Mouse (Mus musculus) MEL (cell line): Measurements from ENCODE around the gene Dync1li2. TPM values are rescaled to one million over a fixed set of nuclear protein-coding genes. Genes with fewer than 3 reads are reported as not detected.

Source experiments
- DNase-seq: peaks from one replicate; pipeline ENCODE4 v3.0.0; 2011; ENCODE audit warnings: low read depth, low spot score
- H3K27ac ChIP-seq: 2 replicates; pipeline ENCODE4 v1.5.1; 2012; ENCODE audit warnings: low read depth, mild to moderate bottlenecking, control low read depth, low read length, moderate library complexity; ENCODE audit not compliant: control insufficient read depth
- H3K27me3 ChIP-seq, 2 experiments: fragments of 150-350 bp in 1 of 2; sonication (generic) in 1 of 2; 2 replicates each; pipeline ENCODE4 v1.6.1; 2012; ENCODE audit warnings: low read length in 2 of 2, mild to moderate bottlenecking in 2 of 2, improper control_type of control experiment in 1 of 2, moderate library complexity in 1 of 2; ENCODE audit not compliant: insufficient read depth in 2 of 2, control insufficient read depth in 1 of 2
- H3K36me3 ChIP-seq, 2 experiments: 2 replicates each; pipeline ENCODE4 v1.6.1; 2012 to 2014; ENCODE audit warnings: low read length in 2 of 2, improper control_type of control experiment in 1 of 2, inconsistent platforms in 1 of 2, mild to moderate bottlenecking in 1 of 2; ENCODE audit not compliant: insufficient read depth in 2 of 2, control insufficient read depth in 1 of 2
- H3K4me1 ChIP-seq, 2 experiments: fragments of 150-350 bp in 1 of 2; sonication (generic) in 1 of 2; 2 replicates each; pipeline ENCODE4 v1.6.1; 2012; ENCODE audit warnings: low read length in 2 of 2, improper control_type of control experiment in 1 of 2, mild to moderate bottlenecking in 1 of 2; ENCODE audit not compliant: insufficient read depth in 2 of 2, control insufficient read depth in 1 of 2
- H3K4me3 ChIP-seq, 2 experiments: fragments of 150-350 bp in 1 of 2; sonication (generic) in 1 of 2; 2 replicates each; pipeline ENCODE4 v1.5.1; 2012; ENCODE audit warnings: low read depth in 2 of 2, low read length in 2 of 2, mild to moderate bottlenecking in 2 of 2, moderate library complexity in 2 of 2, control low read depth in 1 of 2, improper control_type of control experiment in 1 of 2; ENCODE audit not compliant: control insufficient read depth in 1 of 2, insufficient read depth in 1 of 2
- H3K79me2 ChIP-seq: 2 replicates; pipeline ENCODE4 v1.6.1; 2012; ENCODE audit warnings: mild to moderate bottlenecking, low read length, moderate library complexity; ENCODE audit not compliant: control insufficient read depth, poor library complexity, insufficient read depth
- H3K9ac ChIP-seq: 2 replicates; pipeline ENCODE4 v1.6.1; 2012; ENCODE audit warnings: low read depth, mild to moderate bottlenecking, control low read depth, low read length, moderate library complexity; ENCODE audit not compliant: control insufficient read depth, poor library complexity, severe bottlenecking
- H3K9me3 ChIP-seq: fragments of 150-350 bp; sonication (generic); replicated peaks from 2 replicates; pipeline ENCODE4 v1.6.1; 2012; ENCODE audit warnings: mild to moderate bottlenecking, low read length, improper control_type of control experiment, moderate library complexity; ENCODE audit not compliant: insufficient read depth
- BHLHE40 ChIP-seq: IDR thresholded peaks from 2 replicates; pipeline ENCODE4 v1.6.1; 2012; ENCODE audit warnings: low read depth, mild to moderate bottlenecking, inconsistent platforms, low read length, improper control_type of control experiment, borderline replicate concordance
- CHD1 ChIP-seq: IDR thresholded peaks from 2 replicates; pipeline ENCODE4 v1.6.1; 2012; ENCODE audit warnings: low read depth, mild to moderate bottlenecking, inconsistent platforms, low read length, improper control_type of control experiment
- CTCF ChIP-seq, 3 experiments: IDR thresholded peaks in 2 of 3; conservative IDR thresholded peaks in 1 of 3; 2 replicates each; pipeline ENCODE4 v1.5.1; 2011 to 2012; ENCODE audit warnings: low read length in 3 of 3, low read depth in 2 of 3, mild to moderate bottlenecking in 2 of 3, improper control_type of control experiment in 1 of 3, inconsistent platforms in 1 of 3, mixed read lengths in 1 of 3, moderate library complexity in 1 of 3; ENCODE audit not compliant: control insufficient read depth in 1 of 3, insufficient read depth in 1 of 3, poor library complexity in 1 of 3, severe bottlenecking in 1 of 3
- ELF1 ChIP-seq: IDR thresholded peaks from 2 replicates; pipeline ENCODE4 v1.6.1; 2014; ENCODE audit warnings: low read depth, mild to moderate bottlenecking, inconsistent platforms, low read length, improper control_type of control experiment, moderate library complexity
- HCFC1 ChIP-seq: IDR thresholded peaks from 2 replicates; pipeline ENCODE4 v1.6.1; 2012; ENCODE audit warnings: low read depth, mild to moderate bottlenecking, inconsistent platforms, low read length, improper control_type of control experiment, moderate library complexity
- JUND ChIP-seq: IDR thresholded peaks from 2 replicates; pipeline ENCODE4 v1.6.1; 2011; ENCODE audit warnings: low read depth, mild to moderate bottlenecking, improper control_type of control experiment, low read length
- MAX ChIP-seq: IDR thresholded peaks from 2 replicates; pipeline ENCODE4 v1.6.1; 2011; ENCODE audit warnings: low read length, improper control_type of control experiment
- MEF2A ChIP-seq: IDR thresholded peaks from 2 replicates; pipeline ENCODE4 v1.6.1; 2014; ENCODE audit warnings: low read depth, mild to moderate bottlenecking, inconsistent platforms, low read length, improper control_type of control experiment; ENCODE audit not compliant: poor library complexity, insufficient replicate concordance, severe bottlenecking; ENCODE audit errors: extremely low read depth
- MXI1 ChIP-seq: IDR thresholded peaks from 2 replicates; pipeline ENCODE4 v1.6.1; 2011; ENCODE audit warnings: mild to moderate bottlenecking, low read depth, low read length, improper control_type of control experiment
- MYB ChIP-seq: IDR thresholded peaks from 2 replicates; pipeline ENCODE4 v1.6.1; 2011; ENCODE audit warnings: mild to moderate bottlenecking, low read depth, low read length, improper control_type of control experiment
- NRF1 ChIP-seq: IDR thresholded peaks from 2 replicates; pipeline ENCODE4 v1.6.1; 2014; ENCODE audit warnings: low read depth, mild to moderate bottlenecking, inconsistent platforms, low read length, improper control_type of control experiment, moderate library complexity; ENCODE audit not compliant: poor library complexity, insufficient read depth, severe bottlenecking
- POLR2AphosphoS5 ChIP-seq: IDR thresholded peaks from 2 replicates; pipeline ENCODE4 v1.6.1; 2012; ENCODE audit warnings: low read depth, borderline replicate concordance, mild to moderate bottlenecking, inconsistent platforms, low read length, moderate library complexity, mixed read lengths
- RAD21 ChIP-seq: IDR thresholded peaks from 2 replicates; pipeline ENCODE4 v1.6.1; 2011; ENCODE audit warnings: mild to moderate bottlenecking, low read depth, low read length, improper control_type of control experiment
- RCOR1 ChIP-seq: IDR thresholded peaks from 2 replicates; pipeline ENCODE4 v1.6.1; 2012; ENCODE audit warnings: low read depth, mild to moderate bottlenecking, inconsistent platforms, low read length, improper control_type of control experiment
- SIN3A ChIP-seq: IDR thresholded peaks from 2 replicates; pipeline ENCODE4 v1.6.1; 2012; ENCODE audit warnings: low read length, improper control_type of control experiment, inconsistent platforms
- SMC3 ChIP-seq: IDR thresholded peaks from 2 replicates; pipeline ENCODE4 v1.6.1; 2011; ENCODE audit warnings: low read depth, low read length, improper control_type of control experiment
- TCF12 ChIP-seq: IDR thresholded peaks from 2 replicates; pipeline ENCODE4 v1.6.1; 2014; ENCODE audit warnings: low read depth, mild to moderate bottlenecking, inconsistent platforms, low read length, improper control_type of control experiment, moderate library complexity
- ZKSCAN1 ChIP-seq: IDR thresholded peaks from 2 replicates; pipeline ENCODE4 v1.6.1; 2012; ENCODE audit warnings: low read depth, mild to moderate bottlenecking, inconsistent platforms, low read length, improper control_type of control experiment, moderate library complexity
- ZNF384 ChIP-seq: IDR thresholded peaks from 2 replicates; pipeline ENCODE4 v1.6.1; 2012; ENCODE audit warnings: low read depth, mild to moderate bottlenecking, inconsistent platforms, low read length, improper control_type of control experiment
- polyA plus RNA-seq, 2 experiments: library from polyadenylated mRNA; stranded (reverse) in 1 of 2; unstranded in 1 of 2; fragments of >175 nt in 1 of 2; fragments of >200 nt in 1 of 2; gene quantifications; 2 replicates each; pipeline versions ENCODE4 v1.2.1 to v1.2.4; 2012; ENCODE audit warnings: low replicate concordance in 2 of 2, low read depth in 1 of 2; ENCODE audit not compliant: insufficient read length in 2 of 2, insufficient read depth in 1 of 2, missing spikeins in 1 of 2
- total RNA-seq: library from RNA; depleted of rRNA; stranded (reverse); fragments of 300-350 nt; gene quantifications from 2 replicates; pipeline ENCODE4 v1.2.3, GENCODE M21; 2012

Gene Dync1li2
- total and polyA plus RNA-seq, 3 experiments: 22.4 to 23.8 TPM; not detected in 1

DNA sequence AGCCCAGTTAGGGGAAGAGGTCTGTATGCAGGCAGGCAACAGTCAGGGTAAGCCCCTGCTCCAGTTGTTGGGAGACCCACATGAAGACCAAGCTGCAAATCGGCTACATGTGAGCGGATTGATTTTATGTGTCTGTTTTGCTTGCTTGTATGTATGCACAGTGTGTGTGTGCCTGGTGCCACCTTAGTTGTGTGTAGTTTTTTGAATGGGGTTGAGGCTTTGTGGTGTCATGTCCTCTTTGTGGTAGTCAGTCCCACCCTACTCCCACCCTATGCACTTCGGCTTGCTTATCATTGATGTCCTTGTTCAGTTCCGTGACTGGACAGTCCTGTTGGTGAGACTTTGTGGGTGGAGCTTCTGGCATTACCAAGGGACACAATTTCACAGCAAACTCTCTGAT, 29.1 kb downstream of the Dync1li2 start:
- Histone ChIP-seq H3K9ac (no peak overlapping the region), H3K79me2 (no peaks in the 10 kb centered on the region), H3K4me3 (no peak overlapping the region), H3K27me3 (no peaks in the 10 kb centered on the region), H3K36me3 (peaks cover 0 to 7% of the 10 kb centered on the region in 2 experiments; a peak in 2 of 4 replicates), H3K4me1 (no peaks in the 10 kb centered on the region), H3K9me3 (no peaks in the 10 kb centered on the region), H3K27ac (no peak overlapping the region)
- no peak for DNase-seq
- TF ChIP-seq ELF1 (no peak), MYB (no peak), HCFC1 (no peak), ZNF384 (no peak)
- TF ChIP-seq, all 39 proteins: peak for 0

DNA sequence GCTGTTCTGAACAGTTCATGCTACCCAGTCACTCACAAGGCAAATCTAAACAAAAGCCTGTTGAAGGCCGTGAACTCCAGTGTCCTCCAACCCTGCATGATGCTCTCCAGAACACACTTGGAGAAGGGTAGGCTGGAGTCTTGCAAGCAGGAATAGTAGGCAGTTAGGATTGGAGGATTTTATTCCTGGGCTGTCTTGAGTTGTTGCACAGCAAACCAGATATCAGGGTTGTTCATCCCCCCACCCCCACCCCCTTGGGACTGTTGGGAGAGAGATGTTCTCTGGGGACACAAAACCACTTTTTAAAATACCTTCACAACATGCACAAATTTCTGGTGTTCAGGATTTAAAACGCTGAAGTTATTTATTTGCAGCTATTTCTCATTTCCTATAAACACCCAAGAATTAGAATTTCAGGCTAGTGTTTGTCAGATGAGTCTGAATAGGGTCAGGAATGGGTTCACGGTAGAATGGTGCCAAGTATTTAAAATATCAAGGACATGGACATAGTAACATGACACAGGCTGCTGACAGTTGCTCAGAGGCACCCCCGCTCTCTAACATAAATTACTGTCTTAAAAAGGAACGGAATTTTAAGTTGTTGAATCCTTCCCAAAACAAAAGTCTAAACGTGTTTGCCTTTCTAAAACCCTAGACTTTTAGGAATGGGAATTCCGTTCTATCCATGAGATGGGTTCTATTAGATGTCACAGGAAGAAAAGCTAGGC, 29.9 kb downstream of the Dync1li2 start:
- no peak for DNase-seq
- H3K4me3 ChIP-seq: no peak overlapping the region
- H3K36me3 ChIP-seq: peaks cover 0 to 2% of the 10 kb centered on the region in 2 experiments; a peak in 1 of 4 replicates
- TF ChIP-seq ELF1 (no peak), RCOR1 (no peak), BHLHE40 (no peak), SIN3A (no peak), MYB (no peak), NRF1 (no peak), CTCF (IDR thresholded peaks at IDR 0.05 in 2 of 3, conservative IDR thresholded peaks at IDR 0.05 in 1 of 3; ENCODE audit: control insufficient read depth in 1 of 3, insufficient read depth in 1 of 3, low read depth in 2 of 3, low read length in 3 of 3, poor library complexity in 1 of 3, severe bottlenecking in 1 of 3) (no peak), ZKSCAN1 (no peak), RAD21 (no peak), MAX (no peak), SMC3 (no peak), TCF12 (no peak)
- no peaks in the 10 kb centered on the region for H3K79me2 ChIP-seq
- H3K9ac ChIP-seq: no peak overlapping the region
- no peak overlapping the region for H3K27ac ChIP-seq
- H3K9me3 ChIP-seq: no peaks in the 10 kb centered on the region
- H3K4me1 ChIP-seq: no peaks in the 10 kb centered on the region
- no peaks in the 10 kb centered on the region for H3K27me3 ChIP-seq

DNA sequence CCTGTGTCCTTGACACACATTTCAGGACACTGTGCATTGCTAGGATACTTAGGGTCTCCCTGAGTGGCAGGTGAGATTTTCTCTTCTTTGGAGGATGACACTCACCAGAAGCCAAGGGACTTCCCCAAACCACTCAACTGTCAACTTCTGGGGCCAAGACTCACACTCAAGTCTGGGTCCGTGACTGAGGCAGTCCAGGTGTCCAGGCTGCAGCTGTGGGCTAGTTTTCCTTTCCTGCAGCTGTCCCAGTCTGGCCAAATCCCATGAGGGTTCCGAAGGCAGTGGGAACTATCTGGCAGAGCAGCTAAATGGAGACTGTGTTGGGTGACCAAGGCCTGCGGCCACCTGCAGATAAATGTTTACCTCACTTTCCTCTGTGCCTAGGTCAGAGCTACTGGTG, 30.9 kb downstream of the Dync1li2 start:
- no peak overlapping the region for H3K27ac ChIP-seq
- TF ChIP-seq JUND (no peak), ZNF384 (no peak), POLR2AphosphoS5 (no peak), RCOR1 (no peak), MAX (no peak), MEF2A (no peak), CHD1 (no peak), MXI1 (no peak)
- no peak overlapping the region for H3K9ac ChIP-seq
- H3K4me3 ChIP-seq: no peak overlapping the region
- no peaks in the 10 kb centered on the region for H3K4me1 ChIP-seq
- H3K9me3 ChIP-seq: no peaks in the 10 kb centered on the region
- no peaks in the 10 kb centered on the region; a peak in 1 of 4 replicates for H3K27me3 ChIP-seq
- H3K36me3 ChIP-seq: no peaks in the 10 kb centered on the region
- DNase-seq: no peak
- no peaks in the 10 kb centered on the region for H3K79me2 ChIP-seq
